Mouse (Mus musculus) splenic B cell, adult 2 months (primary cell): ENCODE results near the gene Apobec2.
A peak's percentile ranks its signal among the peaks of the same experiment; 100 is the strongest.

Source experiments
- DNase-seq: peaks from one replicate; pipeline ENCODE4 v3.0.0-alpha.2; 2011; ENCODE audit warnings: low read depth, low spot score
- H3K27me3 ChIP-seq: 2 replicates; pipeline ENCODE4 v1.6.1; 2012; ENCODE audit warnings: mild to moderate bottlenecking, low read length, moderate library complexity, mixed read lengths; ENCODE audit not compliant: control insufficient read depth, poor library complexity, insufficient read depth, severe bottlenecking
- H3K36me3 ChIP-seq: 2 replicates; pipeline ENCODE4 v1.6.1; 2012; ENCODE audit warnings: mild to moderate bottlenecking, low read length, moderate library complexity, mixed read lengths; ENCODE audit not compliant: control insufficient read depth, poor library complexity, insufficient read depth, severe bottlenecking

Apobec2 gene

DNA sequence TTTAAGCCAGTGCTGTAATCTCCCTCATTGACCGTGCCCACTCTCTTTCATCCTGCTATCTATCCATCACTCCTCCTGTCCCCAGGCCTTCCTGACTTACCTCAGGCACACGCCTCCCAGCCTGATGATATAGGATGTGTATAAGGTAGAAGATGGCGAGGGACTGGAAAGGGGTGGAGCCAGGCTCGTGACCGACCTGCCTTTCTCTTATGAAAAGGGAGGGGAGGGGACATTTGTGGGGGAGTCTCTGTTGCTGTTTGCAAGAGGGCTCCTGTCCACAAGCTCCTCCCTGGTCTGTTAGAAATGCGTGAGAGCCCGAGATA lies 18.6 kb upstream of the Apobec2 start, which contains the start of gene Tspo2:
TSS of gene Tspo2 (minus strand) at position 170 of the 323 bp plus-strand sequence.
- H3K36me3 ChIP-seq: no peaks in the 10 kb centered on the region
- no peaks in the 10 kb centered on the region for H3K27me3 ChIP-seq
- no peak for DNase-seq

DNA sequence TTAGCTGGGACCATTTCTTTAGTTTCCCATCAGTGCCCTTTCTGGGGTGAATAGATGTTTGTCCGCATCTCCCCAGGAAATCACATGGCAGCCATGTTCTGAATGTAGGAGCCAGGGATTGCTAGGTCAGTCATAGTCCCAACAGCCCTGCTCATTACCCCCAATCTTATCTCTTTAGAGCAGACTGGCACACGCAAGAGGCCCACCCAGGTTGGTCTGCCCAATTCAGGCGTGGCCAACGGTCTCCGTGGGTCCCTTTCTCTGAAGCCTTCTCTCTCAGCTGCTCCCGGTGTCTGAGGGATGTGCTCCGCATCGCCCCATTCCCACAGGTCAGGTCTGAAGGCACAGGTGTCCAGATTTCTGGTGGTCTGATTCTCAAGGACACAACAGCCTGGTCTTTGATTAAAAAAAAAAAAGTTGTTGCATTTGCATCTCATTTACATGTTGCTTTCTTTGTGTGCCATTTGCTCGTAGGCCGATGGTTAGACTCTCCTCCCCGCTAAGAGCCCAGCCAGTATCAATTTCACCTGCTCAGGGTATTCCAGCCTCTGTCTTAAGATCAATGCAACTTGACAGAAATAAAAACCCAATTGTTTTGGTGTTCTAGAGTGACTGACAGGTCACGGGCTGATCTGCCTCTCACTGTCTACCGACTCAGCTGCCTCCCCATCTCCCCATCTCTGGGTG lies 18.1 kb upstream of the Apobec2 start:
- DNase-seq: no peak
- H3K27me3 ChIP-seq: no peaks in the 10 kb centered on the region
- H3K36me3 ChIP-seq: no peaks in the 10 kb centered on the region

DNA sequence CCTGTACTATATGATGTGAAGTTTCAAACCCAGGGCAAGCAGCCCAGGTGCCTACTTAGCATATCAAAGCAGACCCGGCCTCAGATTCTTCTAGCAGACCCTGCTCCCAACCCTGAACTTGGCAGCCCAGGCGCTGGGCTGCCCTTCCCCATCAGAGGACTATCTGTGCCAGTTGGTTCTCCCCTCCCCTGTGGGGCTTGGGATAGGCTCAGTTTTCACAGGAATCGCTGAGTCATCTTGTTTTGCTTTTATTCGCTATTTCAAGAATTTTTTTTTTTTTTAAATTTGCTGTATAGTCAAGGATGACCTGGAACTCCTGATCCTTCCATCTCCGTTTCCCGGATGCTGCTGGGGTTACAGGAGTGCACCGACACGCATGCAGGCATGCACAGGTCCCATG lies 14.9 kb upstream of the Apobec2 start:
- Histone ChIP-seq H3K36me3 (no peaks in the 10 kb centered on the region), H3K27me3 (no peaks in the 10 kb centered on the region)
- DNase-seq: no peak

DNA sequence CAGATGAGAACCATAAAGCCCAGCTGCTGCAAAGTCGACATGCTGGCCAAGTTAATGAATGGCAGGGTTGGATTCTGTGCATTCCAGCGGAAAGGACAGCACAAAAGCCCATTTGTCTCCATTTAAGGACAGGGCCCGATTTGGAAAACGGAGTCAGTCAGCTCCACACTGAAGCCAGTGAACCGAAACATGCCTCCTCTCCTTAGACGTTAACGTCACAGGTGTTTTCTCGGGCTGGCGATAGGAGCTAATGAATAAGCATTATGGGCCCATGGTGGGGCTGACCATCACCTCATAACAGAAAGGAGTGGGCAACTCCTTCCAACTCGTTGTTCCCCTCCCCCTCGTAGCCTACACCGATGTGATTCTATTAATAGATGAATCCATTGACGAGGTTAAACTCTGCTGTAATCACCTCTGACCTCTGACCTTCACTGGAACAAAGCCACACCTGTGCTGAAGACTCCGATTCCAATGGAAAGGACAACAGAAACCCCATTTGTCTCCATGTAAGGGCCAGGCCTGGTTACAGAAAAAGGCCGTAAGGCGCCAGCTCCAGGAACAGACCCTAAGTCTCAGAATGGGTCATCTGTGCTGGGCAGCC lies 10.9 kb upstream of the Apobec2 start:
- Histone ChIP-seq H3K27me3 (no peaks in the 10 kb centered on the region), H3K36me3 (no peaks in the 10 kb centered on the region)
- DNase-seq: no peak

DNA sequence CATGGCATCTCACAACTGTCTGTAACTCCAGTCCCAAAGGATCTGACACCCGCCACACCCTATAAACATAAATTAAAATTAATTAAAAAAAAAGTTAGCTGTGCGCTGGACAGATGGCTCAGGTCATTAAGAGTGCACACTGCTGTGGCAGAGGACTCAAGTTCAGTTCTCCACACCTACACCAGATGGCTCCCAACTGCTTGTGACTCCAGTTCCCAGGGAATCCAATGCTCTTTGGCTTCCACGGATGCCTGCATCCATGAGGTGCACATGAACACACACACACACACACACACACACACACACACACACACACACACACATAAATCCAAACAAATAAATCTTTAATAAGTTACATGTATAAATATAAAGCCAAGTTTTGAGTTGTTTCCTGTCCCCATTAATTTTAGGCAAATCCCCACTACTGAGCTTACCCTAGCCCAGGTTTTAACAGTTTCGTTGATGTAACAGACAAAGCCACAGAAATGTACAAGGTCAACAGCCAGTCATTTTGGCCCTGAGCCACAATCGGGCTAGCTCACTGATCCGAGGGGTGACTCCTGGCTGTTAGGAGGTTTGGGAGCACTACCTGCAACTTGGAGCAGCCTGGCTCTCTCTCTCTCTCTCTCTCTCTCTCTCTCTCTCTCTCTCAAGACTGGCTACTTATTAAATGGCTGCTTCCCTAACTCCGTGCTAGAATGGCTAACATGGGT lies 10.2 kb upstream of the Apobec2 start:
- no peaks in the 10 kb centered on the region for H3K27me3 ChIP-seq
- no peak for DNase-seq

DNA sequence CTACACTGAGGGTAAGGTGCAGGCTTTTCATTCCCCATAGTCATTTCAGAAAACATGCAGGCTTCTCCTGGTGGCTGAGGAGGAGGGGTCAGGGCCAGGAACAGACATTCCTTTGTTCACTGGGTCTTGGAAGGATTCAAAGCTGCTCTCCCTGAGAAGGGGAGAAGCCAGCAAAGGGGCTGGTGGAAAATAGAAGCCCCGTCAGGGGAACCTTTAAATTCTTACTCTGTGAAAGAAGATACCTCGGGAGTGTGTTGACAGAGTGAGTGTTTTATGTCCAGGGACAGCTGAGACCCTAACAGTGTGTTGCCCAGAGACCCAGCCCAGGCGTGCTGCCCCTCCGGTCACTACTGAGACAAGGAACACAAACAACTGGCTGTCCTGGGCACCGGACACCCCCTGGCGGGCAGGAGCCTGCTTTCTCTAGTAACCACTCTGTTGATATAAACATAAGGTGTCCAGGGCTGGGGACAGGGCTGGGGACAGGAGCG lies 4.7 kb upstream of the Apobec2 start:
- Histone ChIP-seq H3K27me3 (no peaks in the 10 kb centered on the region), H3K36me3 (no peaks in the 10 kb centered on the region)
- no peak for DNase-seq

More for the DNA sequence above, 10.2 kb upstream of the Apobec2 start:
- H3K36me3 ChIP-seq: no peaks in the 10 kb centered on the region

DNA sequence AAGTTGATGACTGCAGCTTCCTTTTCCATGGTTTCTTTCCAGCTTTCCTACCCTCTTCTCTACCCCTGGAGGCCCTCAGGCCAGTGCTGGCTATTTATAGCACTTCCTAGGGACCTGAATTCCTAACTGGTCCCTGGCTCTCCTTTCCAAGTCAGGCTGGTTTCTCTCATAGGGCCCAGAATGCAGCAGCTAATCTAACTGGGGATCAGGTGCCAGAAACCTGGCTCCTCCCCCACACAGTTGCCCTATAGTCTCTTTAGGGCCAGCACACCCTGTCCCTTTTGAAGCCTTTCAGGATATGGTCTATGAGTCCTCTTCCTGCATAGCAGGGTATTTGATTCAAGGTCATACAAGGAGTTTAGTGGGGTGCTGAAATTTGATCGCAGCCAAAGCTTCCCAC lies 3.8 kb upstream of the Apobec2 start:
- DNase-seq: no peak
- H3K36me3 ChIP-seq: no peaks in the 10 kb centered on the region
- no peaks in the 10 kb centered on the region for H3K27me3 ChIP-seq

DNA sequence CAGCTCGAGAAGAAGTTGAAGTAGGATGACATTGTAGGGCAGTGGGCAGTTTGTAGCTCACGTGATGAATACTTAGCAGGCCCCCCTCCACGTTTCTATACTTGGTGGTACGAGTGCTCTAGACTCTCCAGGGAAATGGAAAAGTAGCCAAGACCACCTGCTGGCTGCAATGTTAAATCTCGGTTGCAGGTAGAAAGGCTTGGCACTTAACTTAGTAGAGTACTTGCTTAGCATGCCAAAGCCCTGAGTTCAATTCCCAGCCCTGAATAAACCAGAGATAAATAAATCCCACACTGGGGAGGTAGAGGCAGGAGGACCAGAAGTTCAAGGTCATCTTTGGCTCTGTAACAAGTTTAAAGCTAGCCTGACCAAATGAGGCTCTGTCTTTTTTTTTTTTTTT lies 1.7 kb upstream of the Apobec2 start:
- Histone ChIP-seq H3K36me3 (no peaks in the 10 kb centered on the region), H3K27me3 (no peaks in the 10 kb centered on the region)
- DNase-seq: no peak

DNA sequence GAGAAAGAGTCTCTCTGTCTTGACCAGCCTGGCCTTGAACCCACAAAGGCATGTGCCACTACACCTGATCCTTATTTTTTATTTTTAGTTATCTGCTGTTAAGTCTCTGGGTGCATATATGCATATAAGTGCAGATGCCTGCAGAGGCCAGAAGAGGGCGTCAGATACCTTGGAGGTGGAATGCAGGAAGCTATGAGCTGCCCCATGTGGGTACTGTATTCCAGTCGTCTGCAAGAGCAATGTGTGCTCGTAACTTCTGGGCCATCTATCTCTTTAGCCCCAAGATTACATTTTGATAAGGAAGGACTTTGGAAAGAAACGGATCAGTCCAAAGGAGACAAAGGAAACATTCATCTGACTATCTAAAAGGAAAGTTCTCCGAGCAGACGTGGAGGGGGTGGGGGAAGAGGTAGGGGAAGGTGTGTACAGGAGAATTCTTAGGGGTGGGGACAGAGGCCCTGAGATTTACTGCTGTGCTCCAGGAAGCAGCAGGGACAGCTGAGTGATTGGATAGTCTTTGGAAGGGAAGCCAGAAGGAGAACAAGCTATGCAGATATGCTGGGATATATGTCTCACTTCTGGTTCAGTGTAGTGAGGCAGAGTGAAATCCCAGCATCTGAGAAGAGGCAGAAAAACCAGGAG lies 1.1 kb upstream of the Apobec2 start:
- no peaks in the 10 kb centered on the region for H3K27me3 ChIP-seq
- no peaks in the 10 kb centered on the region for H3K36me3 ChIP-seq
- DNase-seq: no peak

DNA sequence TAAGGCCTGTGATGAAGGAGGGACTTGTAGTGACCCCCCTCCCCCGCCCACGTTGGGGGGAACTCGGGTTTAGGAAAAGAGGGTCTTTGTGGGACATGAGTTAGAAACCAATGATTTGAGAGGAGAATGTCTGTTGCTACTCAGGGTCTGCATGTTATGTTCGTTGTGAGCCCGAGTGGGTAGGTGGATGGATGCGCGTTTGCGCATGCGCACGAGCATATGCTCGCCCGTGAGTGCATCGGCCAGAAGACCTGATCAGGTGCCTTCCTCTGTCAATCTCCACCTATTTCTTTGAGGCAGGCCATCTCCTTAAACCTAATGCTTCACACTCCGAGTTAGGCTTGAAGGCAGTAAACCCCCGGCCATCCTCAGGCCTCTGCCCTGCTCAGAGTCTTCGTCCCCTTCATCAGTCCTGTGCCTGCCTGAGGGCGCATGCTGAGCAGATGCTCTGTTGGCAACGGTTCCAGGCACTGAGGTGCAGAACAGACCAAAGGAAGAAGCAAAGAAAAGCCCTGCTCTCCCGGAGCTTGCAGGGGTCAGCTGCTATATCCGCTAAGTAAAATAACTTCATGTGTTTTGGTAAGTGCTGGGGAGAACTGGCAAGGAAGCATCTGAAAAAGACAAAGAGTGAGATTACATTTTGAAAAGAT lies 401 bp upstream of the Apobec2 start:
- Histone ChIP-seq H3K36me3 (no peaks in the 10 kb centered on the region), H3K27me3 (no peaks in the 10 kb centered on the region)
- DNase-seq: no peak

DNA sequence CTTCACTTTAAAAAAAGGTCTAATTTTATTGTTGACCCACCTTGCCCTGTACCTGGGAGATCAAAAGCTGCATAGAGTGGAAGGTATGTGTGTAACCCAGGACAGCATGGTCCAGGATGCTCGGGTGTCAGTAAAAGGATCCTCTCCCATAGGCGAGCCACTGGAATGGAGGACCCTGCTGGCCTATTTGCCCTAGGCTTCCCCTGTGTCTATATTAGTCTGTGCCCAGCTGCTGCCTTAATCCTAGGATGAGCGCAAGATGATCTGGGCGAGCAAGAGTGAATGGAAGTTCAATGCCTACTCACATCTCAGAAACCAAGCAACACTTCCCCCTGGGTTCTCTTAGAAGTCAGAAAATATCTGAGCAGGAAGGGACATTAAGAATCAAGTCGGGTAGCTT lies 1.7 kb downstream of the Apobec2 start:
- DNase-seq: no peak
- Histone ChIP-seq H3K36me3 (no peaks in the 10 kb centered on the region), H3K27me3 (no peaks in the 10 kb centered on the region)

DNA sequence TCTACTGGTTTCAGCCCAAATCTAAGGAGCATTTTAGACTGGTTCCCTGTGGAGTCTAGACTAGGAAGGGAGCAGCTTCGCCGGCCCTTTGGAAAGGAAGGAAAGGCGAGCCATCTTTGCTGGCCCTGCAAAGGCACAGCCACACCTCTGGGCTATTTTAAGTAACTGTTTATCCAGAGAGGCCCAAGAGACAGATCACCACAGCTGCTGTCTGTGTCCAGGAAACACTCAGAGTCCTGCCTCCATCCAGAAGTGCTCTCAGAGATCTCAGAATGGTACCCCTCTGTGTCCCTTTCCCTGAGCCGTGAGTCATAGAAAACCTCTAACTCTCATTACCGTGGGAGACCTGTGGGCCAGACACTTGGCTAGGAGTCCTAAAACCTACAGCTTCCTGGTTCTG lies 2.3 kb downstream of the Apobec2 start:
- Histone ChIP-seq H3K36me3 (no peaks in the 10 kb centered on the region), H3K27me3 (no peaks in the 10 kb centered on the region)
- DNase-seq: no peak

DNA sequence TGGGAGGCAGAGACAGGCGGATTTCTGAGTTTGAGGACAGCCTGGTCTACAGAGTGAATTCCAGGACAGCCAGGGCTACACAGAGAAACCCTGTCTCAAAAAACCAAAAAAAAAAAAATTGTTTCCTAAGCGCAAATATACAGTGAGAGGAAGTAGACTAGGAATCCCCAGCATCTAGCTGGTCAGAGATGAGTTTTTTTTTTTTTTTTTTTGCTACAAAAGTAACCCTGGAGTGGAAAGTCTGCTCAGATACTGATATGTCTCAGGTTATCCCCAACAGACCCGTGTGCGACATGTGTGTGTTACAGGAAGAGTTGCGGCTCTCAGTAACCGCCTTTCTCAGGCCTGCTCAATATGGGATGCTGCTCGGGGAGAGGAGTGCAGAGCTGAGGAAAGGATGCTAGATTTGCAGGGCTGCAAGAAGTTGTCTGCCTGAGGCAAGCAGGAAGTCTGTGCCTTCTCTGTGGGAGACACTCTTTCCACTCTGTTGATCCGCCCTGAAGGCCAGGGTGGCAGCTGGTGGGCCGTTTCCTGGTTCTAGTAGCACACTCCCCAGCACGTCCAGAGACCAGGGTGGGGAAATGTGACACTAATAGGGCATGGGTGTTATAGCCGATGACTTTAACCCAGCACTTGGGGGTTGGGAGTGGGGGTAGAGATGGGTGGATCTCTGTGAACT lies 4.7 kb downstream of the Apobec2 start:
- no peaks in the 10 kb centered on the region for H3K36me3 ChIP-seq
- H3K27me3 ChIP-seq: no peaks in the 10 kb centered on the region
- peak; percentile 58 for DNase-seq

DNA sequence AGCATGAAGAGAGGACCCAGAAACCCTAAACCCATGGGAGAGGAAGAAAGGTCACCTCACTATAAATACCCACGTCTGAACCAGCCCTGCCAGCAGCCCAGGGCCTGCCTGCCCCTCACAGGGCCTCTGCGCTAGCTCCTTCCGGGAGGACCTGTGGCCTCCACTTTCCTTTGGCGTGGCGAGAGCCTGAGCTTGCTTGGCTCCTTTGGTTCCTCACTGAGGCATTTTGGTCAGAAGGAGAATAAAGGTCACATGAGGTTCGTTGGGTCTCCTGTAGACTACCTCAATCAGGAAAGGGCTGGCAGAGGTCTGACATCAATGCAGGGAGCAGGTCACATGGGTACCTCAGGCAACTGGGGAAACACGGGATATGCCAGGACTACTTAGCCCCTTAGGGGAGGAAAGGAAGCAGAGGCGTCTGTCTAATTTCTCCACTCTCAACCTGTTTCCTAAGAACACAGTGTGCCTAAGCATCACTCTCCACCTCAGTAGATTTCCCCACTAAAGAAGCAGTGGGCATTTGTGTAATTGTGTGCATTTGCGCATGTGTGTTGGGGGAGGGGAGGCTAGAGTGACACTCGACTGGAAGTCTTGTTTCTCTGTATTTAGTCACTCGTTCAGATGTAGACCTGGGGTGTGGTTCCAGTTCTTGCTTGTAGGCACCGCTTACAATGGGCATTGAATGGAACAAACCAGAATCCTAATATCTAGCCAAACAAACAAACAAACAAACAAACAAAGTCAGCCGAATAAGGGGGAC lies 5.6 kb downstream of the Apobec2 start:
- Histone ChIP-seq H3K36me3 (no peaks in the 10 kb centered on the region), H3K27me3 (no peaks in the 10 kb centered on the region)
- DNase-seq: peak; percentile 68
